Mouse (Mus musculus) liver, embryonic 14.5 days (tissue): ENCODE measurements at regions not wholly inside any gene's neighbourhood (a gene's known extent, or its start where the extent isn't known, plus 50 kb on each side); places are given as distances from the start of the nearest gene placed in this dataset.

Experiments
- CTCF ChIP-seq: IDR thresholded peaks from 2 replicates; pipeline ENCODE4 v1.5.1; 2016; ENCODE audit warnings: antibody characterized with exemption, low read depth, control low read depth
- EP300 ChIP-seq: IDR thresholded peaks from 2 replicates; pipeline ENCODE4 v1.6.1; 2016; ENCODE audit warnings: antibody characterized with exemption, low read depth

DNA sequence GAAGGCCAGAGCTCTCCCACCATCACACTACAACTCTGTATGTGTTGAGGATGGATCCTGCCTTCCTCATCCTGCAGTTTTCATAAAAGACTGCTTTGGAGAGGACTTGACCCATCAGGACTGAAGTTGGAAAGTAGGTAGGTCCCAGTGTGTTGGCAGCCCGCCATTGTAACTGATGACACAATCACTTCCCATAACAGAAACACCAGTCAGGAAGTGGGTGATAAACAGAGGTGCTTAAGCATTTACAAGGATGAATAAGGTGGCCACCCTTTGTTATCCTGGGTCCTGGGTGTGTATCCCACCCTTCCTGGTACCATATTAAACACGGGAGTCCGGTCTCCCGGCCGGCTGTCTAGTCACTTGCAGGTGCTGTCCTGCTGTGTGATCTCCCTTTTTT, 118.3 kb downstream of the Snx10 start:
- TF ChIP-seq CTCF (no peak), EP300 (no peak)
